Mouse (Mus musculus) WW6 (cell line): ENCODE results near the gene Riox1.
"Not testable (repeated sequence)": the region's sequence is repeated elsewhere in the genome, so short reads cannot be mapped to it uniquely, and the experiment has no call there.

ENCODE experiments used
- DNase-seq: peaks from one replicate; pipeline ENCODE4 v3.0.0-alpha.2; 2013; ENCODE audit warnings: low read depth, low spot score

Gene Riox1

GRCm38 (mm10) chr12:83949776-83950492 is 474 bp upstream of the Riox1 start:
- no peak for DNase-seq

- DNase-seq, result no peak
These were observed 663 bp downstream of the Riox1 start for GRCm38 (mm10) chr12:83950840-83951701.

- DNase-seq, result no peak
These were observed 1.5 kb downstream of the Riox1 start for GRCm38 (mm10) chr12:83951711-83952575.

- DNase-seq, result no peak
These were observed 7.9 kb downstream of the Riox1 start for GRCm38 (mm10) chr12:83958278-83958677.

- no peak for DNase-seq
These were observed 14.8 kb downstream of the Riox1 start for GRCm38 (mm10) chr12:83965235-83965634.

- no peak for DNase-seq
These were observed 21.7 kb downstream of the Riox1 start for GRCm38 (mm10) chr12:83972117-83972516.

- DNase-seq, result no peak
These were observed 28.5 kb downstream of the Riox1 start for GRCm38 (mm10) chr12:83978862-83979261.

- DNase-seq, result no peak
These were observed 31.2 kb downstream of the Riox1 start for GRCm38 (mm10) chr12:83981615-83982014.

- no peak for DNase-seq
These were observed 34.3 kb downstream of the Riox1 start, which contains the start of gene Heatr4 for GRCm38 (mm10) chr12:83984752-83985151. TSS of gene Heatr4 (minus strand) at chr12:83984852.

GRCm38 (mm10) chr12:83987242-83987582 is 36.8 kb downstream of the Riox1 start:
- no peak for DNase-seq

GRCm38 (mm10) chr12:83987583-83988441 is 37.4 kb downstream of the Riox1 start, which contains the start of gene Acot2:
TSS of gene Acot2 (plus strand) at chr12:83987861.
- peak; percentile 58 for DNase-seq

GRCm38 (mm10) chr12:83988483-83988882 is 38.1 kb downstream of the Riox1 start:
- no peak for DNase-seq

GRCm38 (mm10) chr12:83989378-83989777 is 39.0 kb downstream of the Riox1 start:
- no peak for DNase-seq

GRCm38 (mm10) chr12:83997221-83997620 is 46.8 kb downstream of the Riox1 start:
- no peak for DNase-seq

GRCm38 (mm10) chr12:83998341-83999107 is 48.1 kb downstream of the Riox1 start:
- no peak for DNase-seq

- DNase-seq, result not testable (repeated sequence)
These were observed 48.8 kb downstream of the Riox1 start for GRCm38 (mm10) chr12:83999237-83999636.

- DNase-seq, result no peak
These were observed 50.0 kb downstream of the Riox1 start for GRCm38 (mm10) chr12:84000418-84000817.
